Mouse (Mus musculus): ENCODE results near the gene Eef2. TPM values are rescaled to one million over a fixed set of nuclear protein-coding genes. Genes with fewer than 3 reads are reported as not detected.
A peak's percentile ranks its signal among the peaks of the same experiment; 100 is the strongest.
"Not testable (repeated sequence)": the region's sequence is repeated elsewhere in the genome, so short reads cannot be mapped to it uniquely, and the experiment has no call there.

Eef2 gene
- polyA plus RNA-seq, 1 experiment: 3,891 TPM

- H3K27me3 ChIP-seq (ENCODE audit: control insufficient read depth, insufficient read depth, insufficient read length); H3ac ChIP-seq (ENCODE audit: control insufficient read depth, insufficient read length): not testable (repeated sequence)
- Histone ChIP-seq H3K36me3 (ENCODE audit: control insufficient read depth, insufficient read depth) (peaks cover 30% of the 10 kb centered on the region), H3K79me2 (ENCODE audit: control insufficient read depth, insufficient read depth) (peaks cover 38% of the 10 kb centered on the region), H3K4me3 (peak overlapping the region; percentile 99), H3K4me2 (ENCODE audit: low read depth) (peak overlapping the region; percentile 99)
- TF ChIP-seq MYOG (IDR thresholded peaks at IDR 0.05; ENCODE audit: control insufficient read depth in 1 of 3, insufficient read depth in 1 of 3, insufficient read length in 2 of 3, low read depth in 2 of 3): peak in 1 of 3 experiments; percentile 35
Observed at GRCm38 (mm10) chr10:81175345-81175701, 1.1 kb upstream of the Eef2 start.

GRCm38 (mm10) chr10:81175936-81176465 lies 430 bp upstream of the Eef2 start:
- H3K79me2 ChIP-seq (ENCODE audit: control insufficient read depth, insufficient read depth): peaks cover 39% of the 10 kb centered on the region
- H3K36me3 ChIP-seq (ENCODE audit: control insufficient read depth, insufficient read depth): peaks cover 36% of the 10 kb centered on the region
- TF ChIP-seq SRF (IDR thresholded peaks at IDR 0.05; ENCODE audit: control insufficient read depth, insufficient read length, low read depth): no peak
- no peak for TF ChIP-seq TCF12 (IDR thresholded peaks at IDR 0.05; ENCODE audit: insufficient read depth, poor library complexity, severe bottlenecking)
- TF ChIP-seq CEBPB (IDR thresholded peaks at IDR 0.05; ENCODE audit: insufficient read depth, poor library complexity, severe bottlenecking): no peak
- no peak for TF ChIP-seq MYOG (IDR thresholded peaks at IDR 0.05; ENCODE audit: control insufficient read depth in 1 of 3, insufficient read depth in 1 of 3, insufficient read length in 2 of 3, low read depth in 2 of 3)
- TF ChIP-seq E2F4 (IDR thresholded peaks at IDR 0.05; ENCODE audit: insufficient read depth): no peak
- TF ChIP-seq POLR2A (IDR thresholded peaks at IDR 0.05; ENCODE audit: insufficient read length, low read depth): no peak
- no peak for TF ChIP-seq USF1 (IDR thresholded peaks at IDR 0.05; ENCODE audit: low read depth)
- no peak for TF ChIP-seq POLR2AphosphoS2 (IDR thresholded peaks at IDR 0.05; ENCODE audit: insufficient read length, low read depth)
- TF ChIP-seq REST (IDR thresholded peaks at IDR 0.05; ENCODE audit: insufficient read depth, insufficient read length): no peak
- peak overlapping the region; percentile 76 for H3ac ChIP-seq (ENCODE audit: control insufficient read depth, insufficient read length)
- H3K4me3 ChIP-seq: peak overlapping the region; percentile 99
- H3K4me2 ChIP-seq (ENCODE audit: low read depth): peak overlapping the region; percentile 99
- no peaks in the 10 kb centered on the region for H3K27me3 ChIP-seq (ENCODE audit: control insufficient read depth, insufficient read depth, insufficient read length)

- no peaks in the 10 kb centered on the region for H3K27me3 ChIP-seq (ENCODE audit: control insufficient read depth, insufficient read depth, insufficient read length)
- peak overlapping the region; percentile 99 for H3K4me3 ChIP-seq
- H3K36me3 ChIP-seq (ENCODE audit: control insufficient read depth, insufficient read depth): peaks cover 45% of the 10 kb centered on the region
- peaks cover 39% of the 10 kb centered on the region for H3K79me2 ChIP-seq (ENCODE audit: control insufficient read depth, insufficient read depth)
- H3K4me2 ChIP-seq (ENCODE audit: low read depth): peak overlapping the region; percentile 99
- peak overlapping the region; percentile 76 for H3ac ChIP-seq (ENCODE audit: control insufficient read depth, insufficient read length)
- TF ChIP-seq TCF3 (IDR thresholded peaks at IDR 0.05; ENCODE audit: insufficient read length, low read depth) (no peak), MAX (IDR thresholded peaks at IDR 0.05; ENCODE audit: low read depth) (no peak), REST (IDR thresholded peaks at IDR 0.05; ENCODE audit: insufficient read depth, insufficient read length) (no peak), MYOG (IDR thresholded peaks at IDR 0.05; ENCODE audit: control insufficient read depth in 1 of 3, insufficient read depth in 1 of 3, insufficient read length in 2 of 3, low read depth in 2 of 3) (peak in 1 of 3 experiments; percentile 26), TCF12 (IDR thresholded peaks at IDR 0.05; ENCODE audit: insufficient read depth, poor library complexity, severe bottlenecking) (no peak), E2F4 (IDR thresholded peaks at IDR 0.05; ENCODE audit: insufficient read depth) (no peak), CEBPB (IDR thresholded peaks at IDR 0.05; ENCODE audit: insufficient read depth, poor library complexity, severe bottlenecking) (no peak), USF1 (IDR thresholded peaks at IDR 0.05; ENCODE audit: low read depth) (no peak), POLR2A (IDR thresholded peaks at IDR 0.05; ENCODE audit: insufficient read length, low read depth) (peak; percentile 52), SRF (IDR thresholded peaks at IDR 0.05; ENCODE audit: control insufficient read depth, insufficient read length, low read depth) (no peak), POLR2AphosphoS2 (IDR thresholded peaks at IDR 0.05; ENCODE audit: insufficient read length, low read depth) (no peak), MYOD1 (IDR thresholded peaks at IDR 0.05; ENCODE audit: control insufficient read depth in 1 of 3, insufficient read length in 2 of 3, low read depth in 2 of 3) (peak in 1 of 3 experiments; percentile 7)
Observed at GRCm38 (mm10) chr10:81177491-81177925, 1.1 kb downstream of the Eef2 start.

- peak; percentile 43 for TF ChIP-seq POLR2A (IDR thresholded peaks at IDR 0.05; ENCODE audit: insufficient read length, low read depth)
- no peak for TF ChIP-seq TCF3 (IDR thresholded peaks at IDR 0.05; ENCODE audit: insufficient read length, low read depth)
- TF ChIP-seq MYOD1 (IDR thresholded peaks at IDR 0.05; ENCODE audit: control insufficient read depth in 1 of 3, insufficient read length in 2 of 3, low read depth in 2 of 3): no peak
- TF ChIP-seq POLR2AphosphoS2 (IDR thresholded peaks at IDR 0.05; ENCODE audit: insufficient read length, low read depth): peak; percentile 67
- peaks cover 39% of the 10 kb centered on the region for H3K79me2 ChIP-seq (ENCODE audit: control insufficient read depth, insufficient read depth)
- peak overlapping the region; percentile 99 for H3K4me2 ChIP-seq (ENCODE audit: low read depth)
- no peaks in the 10 kb centered on the region for H3K27me3 ChIP-seq (ENCODE audit: control insufficient read depth, insufficient read depth, insufficient read length)
- H3K36me3 ChIP-seq (ENCODE audit: control insufficient read depth, insufficient read depth): peaks cover 45% of the 10 kb centered on the region
- peak overlapping the region; percentile 99 for H3K4me3 ChIP-seq
- peak overlapping the region; percentile 76 for H3ac ChIP-seq (ENCODE audit: control insufficient read depth, insufficient read length)
Observed at GRCm38 (mm10) chr10:81177958-81178712, 1.7 kb downstream of the Eef2 start.

- peaks cover 45% of the 10 kb centered on the region for H3K36me3 ChIP-seq (ENCODE audit: control insufficient read depth, insufficient read depth)
- peaks cover 46% of the 10 kb centered on the region for H3K79me2 ChIP-seq (ENCODE audit: control insufficient read depth, insufficient read depth)
- no peak overlapping the region for H3ac ChIP-seq (ENCODE audit: control insufficient read depth, insufficient read length)
- H3K4me2 ChIP-seq (ENCODE audit: low read depth): peak overlapping the region; percentile 99
- peak overlapping the region; percentile 99 for H3K4me3 ChIP-seq
- H3K27me3 ChIP-seq (ENCODE audit: control insufficient read depth, insufficient read depth, insufficient read length): no peaks in the 10 kb centered on the region
- TF ChIP-seq POLR2A (IDR thresholded peaks at IDR 0.05; ENCODE audit: insufficient read length, low read depth) (peak; percentile 19), POLR2AphosphoS2 (IDR thresholded peaks at IDR 0.05; ENCODE audit: insufficient read length, low read depth) (no peak)
Observed at GRCm38 (mm10) chr10:81178927-81179326, 2.5 kb downstream of the Eef2 start.
